Mouse (Mus musculus) neural tube, embryonic 14.5 days (tissue): ENCODE data around the gene Slc16a13. TPM values are rescaled to one million over a fixed set of nuclear protein-coding genes. Genes with fewer than 3 reads are reported as not detected.
A peak's percentile ranks its signal among the peaks of the same experiment; 100 is the strongest.

Experiments used
- ATAC-seq: fragments of 200-750 bp; cut with Nextera tagmentation; 2 replicates; pipeline ENCODE4 v1.8.0; 2017; ENCODE audit warnings: low read depth, mild to moderate bottlenecking, moderate TSS enrichment, moderate library complexity
- H3K27ac ChIP-seq: fragments of 300-500 bp; sonication (generic); 2 replicates; pipeline ENCODE4 v1.5.1; 2014; ENCODE audit warnings: low read depth, mild to moderate bottlenecking, control low read depth, low read length, moderate library complexity, mixed read lengths
- H3K27me3 ChIP-seq: fragments of 300-500 bp; sonication (generic); 2 replicates; pipeline ENCODE4 v1.6.1; 2014; ENCODE audit warnings: low read length; ENCODE audit not compliant: control insufficient read depth, insufficient read depth
- H3K36me3 ChIP-seq: fragments of 300-500 bp; sonication (generic); 2 replicates; pipeline ENCODE4 v1.6.1; 2014; ENCODE audit warnings: low read length, mixed read lengths; ENCODE audit not compliant: control insufficient read depth, insufficient read depth
- H3K4me1 ChIP-seq: fragments of 300-500 bp; sonication (generic); 2 replicates; pipeline ENCODE4 v1.6.1; 2014; ENCODE audit warnings: low read length; ENCODE audit not compliant: control insufficient read depth, insufficient read depth
- H3K4me2 ChIP-seq: fragments of 300-500 bp; sonication (generic); 2 replicates; pipeline ENCODE4 v1.6.1; 2014; ENCODE audit warnings: mild to moderate bottlenecking, low read depth, low read length, control low read depth
- H3K4me3 ChIP-seq: fragments of 300-500 bp; sonication (generic); 2 replicates; pipeline ENCODE4 v1.5.1; 2014; ENCODE audit warnings: low read depth, low read length, control low read depth, mixed read lengths
- H3K9ac ChIP-seq: fragments of 300-500 bp; sonication (generic); replicated peaks from 2 replicates; pipeline ENCODE4 v1.6.1; 2014; ENCODE audit warnings: low read depth, mild to moderate bottlenecking, control low read depth, low read length, mixed read lengths
- H3K9me3 ChIP-seq: fragments of 300-500 bp; sonication (generic); 2 replicates; pipeline ENCODE4 v1.6.1; 2016; ENCODE audit warnings: low read length; ENCODE audit not compliant: control insufficient read depth
- WGBS: fragments of 180-500 bp; shearing (Covaris S2); extraction: QIAGEN DNeasy Blood & Tissue Kit; methylation state at CpG from one replicate; pipeline ENCODE4 v1.1.7; 2014; 5-methylcytosine and 5-hydroxymethylcytosine counted together
- polyA plus RNA-seq: library from polyadenylated mRNA; unstranded; fragments of >200 nt; fragmentation: Nextera tagmentation; extraction: Ambion mirVana; gene quantifications from 2 replicates; pipeline ENCODE4 v1.2.1, GENCODE M21; 2014

Slc16a13 gene
- polyA plus RNA-seq, 1 experiment from 2014 or later, result 10.4 TPM

DNA sequence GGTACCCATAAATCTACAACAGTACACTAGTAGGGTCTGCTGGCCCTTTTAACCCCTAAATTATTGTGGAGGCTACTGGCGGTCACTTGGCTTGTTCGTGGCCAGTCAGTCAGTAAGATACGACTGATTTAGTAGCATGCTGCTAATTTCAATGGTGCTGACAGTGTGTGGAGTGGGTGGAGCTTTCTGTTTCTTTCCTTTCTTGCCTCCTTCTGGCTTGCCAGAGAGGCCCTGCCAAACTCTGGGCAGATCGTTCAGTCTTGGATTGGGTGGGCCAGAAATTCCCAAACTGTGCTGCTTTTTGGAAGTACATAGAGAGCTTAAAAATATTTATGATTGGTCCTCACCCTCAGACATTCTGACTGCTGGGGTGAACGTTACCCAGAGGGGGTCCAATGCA is 6.3 kb upstream of the Slc16a13 start:
- no peaks in the 10 kb centered on the region for H3K9me3 ChIP-seq
- H3K4me2 ChIP-seq, result no peak overlapping the region; the same call in 1 of the 2 replicates
- H3K36me3 ChIP-seq, result no peaks in the 10 kb centered on the region
- no peak overlapping the region for H3K27ac ChIP-seq
- H3K9ac ChIP-seq, result no peak overlapping the region
- peaks cover 5% of the 10 kb centered on the region for H3K4me1 ChIP-seq
- H3K27me3 ChIP-seq, result peaks cover 11% of the 10 kb centered on the region
- ATAC-seq, result no peak
- peak overlapping the region; percentile 16; the same call in 1 of the 2 replicates for H3K4me3 ChIP-seq
- 23% methylated on average over 5 of the region's 5 CpGs for WGBS

DNA sequence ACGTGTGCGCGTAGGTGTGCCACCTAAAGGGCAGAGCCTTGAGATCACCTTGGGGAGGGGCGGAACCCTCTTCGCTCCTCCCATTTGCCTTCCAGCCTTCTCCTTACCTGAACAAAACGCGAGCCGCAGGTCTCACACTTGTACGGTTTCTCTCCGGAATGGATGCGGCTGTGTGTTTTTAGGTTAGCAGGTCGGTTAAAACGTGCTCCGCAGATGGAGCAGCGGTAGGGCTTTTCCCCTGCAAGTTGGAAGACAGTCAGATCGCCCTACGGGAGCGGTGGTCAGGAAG is 5.7 kb upstream of the Slc16a13 start:
- Histone ChIP-seq H3K27ac (no peak overlapping the region), H3K27me3 (peaks cover 11% of the 10 kb centered on the region)

DNA sequence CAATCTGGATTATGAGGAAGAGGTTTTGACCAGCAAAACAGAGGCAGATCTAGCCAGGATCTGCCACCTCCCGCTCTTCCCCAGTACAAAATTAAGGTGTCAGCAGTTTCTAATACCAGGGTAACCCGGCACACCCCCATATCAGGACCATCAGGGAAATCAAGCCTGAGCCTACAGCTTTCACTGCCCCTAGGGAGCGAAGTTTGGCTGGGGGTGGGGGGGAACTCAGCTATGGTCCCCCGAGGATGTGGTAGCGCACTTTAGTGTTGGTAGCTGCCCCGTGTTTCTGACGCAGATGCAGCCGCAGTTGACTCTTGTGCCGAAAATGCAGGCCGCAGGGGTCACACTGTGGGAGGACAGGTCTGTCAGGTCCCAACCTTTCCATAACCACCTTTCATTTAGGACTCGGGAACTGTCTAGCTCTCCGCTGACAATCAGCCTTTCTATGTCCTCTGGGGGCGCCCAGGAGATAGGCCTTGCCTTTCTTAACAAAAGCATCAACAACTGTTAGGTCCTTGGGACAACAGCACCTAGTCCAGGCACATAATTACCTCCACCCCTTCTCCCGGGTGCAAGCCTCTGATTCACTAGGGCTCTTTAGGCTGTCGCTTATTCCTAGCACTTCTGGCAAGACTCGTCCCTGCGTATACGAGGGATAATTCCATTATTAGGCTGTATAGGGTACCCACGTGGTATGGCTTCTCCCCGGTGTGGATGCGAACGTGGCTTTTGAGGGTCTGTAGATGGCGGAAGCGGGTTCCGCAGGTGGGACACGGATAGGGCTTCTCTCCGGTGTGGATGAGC is 5.1 kb upstream of the Slc16a13 start:
- 0 out of 2 replicates have a peak, but pooled peaks have one; percentile 29 for ATAC-seq
- H3K9ac ChIP-seq, result no peak overlapping the region; the same call in 1 of the 2 replicates
- H3K9me3 ChIP-seq, result no peaks in the 10 kb centered on the region
- H3K4me1 ChIP-seq, result peaks cover 10% of the 10 kb centered on the region
- peak overlapping the region; percentile 16 for H3K4me3 ChIP-seq
- H3K27ac ChIP-seq, result no peak overlapping the region
- H3K4me2 ChIP-seq, result peak overlapping the region; percentile 44
- H3K27me3 ChIP-seq, result peaks cover 11% of the 10 kb centered on the region
- no peaks in the 10 kb centered on the region for H3K36me3 ChIP-seq
- 16% methylated on average over 27 of the region's 27 CpGs for WGBS

More for the DNA sequence above, 5.7 kb upstream of the Slc16a13 start:
- Histone ChIP-seq H3K4me1 (peaks cover 10% of the 10 kb centered on the region), H3K36me3 (no peaks in the 10 kb centered on the region), H3K4me2 (peak overlapping the region; percentile 44), H3K9ac (no peak overlapping the region), H3K9me3 (no peaks in the 10 kb centered on the region), H3K4me3 (peak overlapping the region; percentile 16)
- WGBS, result 8% methylated on average over 18 of the region's 18 CpGs
- ATAC-seq, result no peak

DNA sequence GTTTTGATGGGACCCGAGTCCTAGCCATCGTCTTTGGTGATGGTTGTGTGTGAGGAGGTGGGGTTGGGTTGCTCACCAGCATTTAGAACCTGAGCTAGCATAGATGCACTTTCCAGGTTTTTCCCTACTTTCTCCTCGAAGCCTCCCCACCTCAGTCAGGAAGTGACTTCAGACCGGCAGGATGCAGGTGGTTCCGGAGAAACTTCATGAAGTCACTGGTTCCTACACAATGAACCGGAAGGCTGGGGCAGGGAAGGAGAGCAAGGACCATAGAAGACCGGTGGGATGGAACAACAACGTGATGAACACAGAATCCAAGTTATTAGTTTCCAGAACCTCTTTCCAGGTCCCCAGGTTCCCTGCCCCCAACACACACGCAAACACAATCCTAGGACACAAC is 2.9 kb upstream of the Slc16a13 start:
- H3K27ac ChIP-seq, result no peak overlapping the region
- H3K4me2 ChIP-seq, result no peak overlapping the region
- no peaks in the 10 kb centered on the region for H3K36me3 ChIP-seq
- no peak overlapping the region for H3K4me3 ChIP-seq
- H3K27me3 ChIP-seq, result peaks cover 7% of the 10 kb centered on the region
- no peaks in the 10 kb centered on the region for H3K9me3 ChIP-seq
- peaks cover 21% of the 10 kb centered on the region for H3K4me1 ChIP-seq
- WGBS, result 87% methylated on average over 9 of the region's 9 CpGs
- no peak for ATAC-seq
- no peak overlapping the region for H3K9ac ChIP-seq

DNA sequence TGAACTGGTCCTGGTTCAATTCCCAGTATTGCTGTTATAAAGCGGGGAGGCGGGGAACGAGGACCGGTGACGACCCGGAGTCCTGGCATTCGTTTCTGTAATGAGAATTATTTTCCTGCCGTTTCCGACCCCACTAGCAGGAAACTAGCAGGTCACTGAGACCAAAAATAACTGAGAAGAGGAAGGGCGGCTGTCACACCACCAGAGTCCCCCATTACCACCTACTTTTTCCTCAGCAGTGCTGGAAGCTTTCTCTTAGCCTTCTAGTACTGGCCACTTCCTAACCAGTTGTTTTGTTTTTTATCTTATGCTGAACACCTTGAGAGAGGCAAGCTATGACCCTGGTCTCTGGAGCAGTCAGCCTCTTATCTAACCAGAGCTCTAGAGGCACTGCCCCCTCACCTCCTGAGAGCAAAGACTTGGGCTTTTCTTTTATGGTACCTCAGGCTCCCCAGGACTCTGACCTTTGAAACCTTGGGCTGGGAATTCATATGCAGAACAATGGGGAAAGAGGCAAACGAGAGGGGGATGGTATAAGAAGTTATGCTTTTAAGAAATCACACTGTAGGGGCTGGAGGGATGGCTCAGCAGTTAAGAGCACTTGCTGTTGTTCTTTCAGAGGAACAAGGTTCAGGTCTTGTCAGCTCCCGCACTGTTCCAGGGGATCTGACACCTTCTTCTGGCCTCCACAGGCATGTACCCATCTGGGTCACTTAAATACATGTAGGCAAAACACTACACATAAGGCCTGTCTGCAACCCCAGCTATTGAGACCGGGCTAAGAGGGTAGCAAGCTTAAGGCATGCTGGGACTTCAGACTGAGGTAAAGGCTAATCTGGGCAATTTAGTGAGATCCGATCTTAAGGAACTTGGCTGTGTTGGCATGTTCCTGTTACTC is 988 bp upstream of the Slc16a13 start:
- Histone ChIP-seq H3K4me1 (peaks cover 26% of the 10 kb centered on the region), H3K27ac (peak overlapping the region; percentile 81), H3K36me3 (no peaks in the 10 kb centered on the region), H3K27me3 (peaks cover 3% of the 10 kb centered on the region; the same call in 1 of the 2 replicates), H3K9ac (peak overlapping the region; percentile 76), H3K4me2 (peak overlapping the region; percentile 91), H3K9me3 (no peaks in the 10 kb centered on the region), H3K4me3 (peak overlapping the region; percentile 59)
- ATAC-seq, result no peak
- WGBS, result 8% methylated on average over 14 of the region's 14 CpGs

DNA sequence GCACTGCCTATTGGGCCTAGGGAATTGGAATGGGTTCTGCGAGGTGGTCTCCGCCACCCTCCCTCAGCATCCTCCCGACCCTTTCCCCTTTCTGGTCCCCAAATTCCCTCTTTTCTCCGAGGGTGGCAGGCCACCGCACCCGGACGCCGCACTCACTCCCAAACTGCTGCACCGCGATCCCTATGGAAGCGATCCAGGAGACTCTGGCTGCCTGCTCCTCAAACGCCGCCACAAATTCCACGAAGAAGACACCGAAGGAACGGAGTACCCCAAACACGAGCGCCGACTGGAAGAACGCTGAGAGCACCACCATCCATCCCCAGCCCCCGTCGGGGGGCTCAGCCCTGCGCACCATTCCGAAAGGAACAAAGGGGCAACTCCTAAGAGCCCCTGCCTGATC is 541 bp downstream of the Slc16a13 start:
- peaks cover 23% of the 10 kb centered on the region for H3K4me1 ChIP-seq
- WGBS, result under 1% methylated on average over 24 of the region's 24 CpGs
- H3K9me3 ChIP-seq, result no peaks in the 10 kb centered on the region
- peak overlapping the region; percentile 59 for H3K4me3 ChIP-seq
- H3K9ac ChIP-seq, result peak overlapping the region; percentile 76
- no peaks in the 10 kb centered on the region for H3K36me3 ChIP-seq
- peaks cover 18% of the 10 kb centered on the region for H3K27me3 ChIP-seq
- peak overlapping the region; percentile 91 for H3K4me2 ChIP-seq
- no peak for ATAC-seq
- H3K27ac ChIP-seq, result peak overlapping the region; percentile 88

DNA sequence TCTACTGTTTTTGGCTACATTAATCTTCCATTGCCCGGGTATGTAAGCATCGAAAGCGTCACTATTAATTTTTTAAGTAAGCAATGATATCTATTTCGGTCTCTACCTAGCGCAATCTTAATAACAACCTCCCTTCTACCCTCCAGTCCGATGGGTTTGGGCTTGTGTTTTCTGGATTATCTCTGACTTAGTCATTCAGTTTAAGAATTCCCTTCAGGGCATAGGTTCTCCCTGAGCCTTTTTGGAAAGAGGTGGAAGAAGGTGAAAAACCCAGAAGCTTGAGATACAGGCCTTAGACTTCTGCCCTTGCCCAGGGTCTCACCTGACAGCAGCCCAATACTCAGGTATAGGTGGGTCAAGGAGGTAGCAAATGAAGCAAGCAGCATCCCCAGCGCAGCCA is 991 bp downstream of the Slc16a13 start:
- Histone ChIP-seq H3K9ac (peak overlapping the region; percentile 76), H3K4me3 (peak overlapping the region; percentile 59), H3K4me1 (peaks cover 23% of the 10 kb centered on the region), H3K4me2 (peak overlapping the region; percentile 91), H3K27ac (peak overlapping the region; percentile 88), H3K36me3 (no peaks in the 10 kb centered on the region), H3K9me3 (no peaks in the 10 kb centered on the region), H3K27me3 (peaks cover 20% of the 10 kb centered on the region)
- WGBS, result 55% methylated on average over 7 of the region's 7 CpGs
- ATAC-seq, result no peak

DNA sequence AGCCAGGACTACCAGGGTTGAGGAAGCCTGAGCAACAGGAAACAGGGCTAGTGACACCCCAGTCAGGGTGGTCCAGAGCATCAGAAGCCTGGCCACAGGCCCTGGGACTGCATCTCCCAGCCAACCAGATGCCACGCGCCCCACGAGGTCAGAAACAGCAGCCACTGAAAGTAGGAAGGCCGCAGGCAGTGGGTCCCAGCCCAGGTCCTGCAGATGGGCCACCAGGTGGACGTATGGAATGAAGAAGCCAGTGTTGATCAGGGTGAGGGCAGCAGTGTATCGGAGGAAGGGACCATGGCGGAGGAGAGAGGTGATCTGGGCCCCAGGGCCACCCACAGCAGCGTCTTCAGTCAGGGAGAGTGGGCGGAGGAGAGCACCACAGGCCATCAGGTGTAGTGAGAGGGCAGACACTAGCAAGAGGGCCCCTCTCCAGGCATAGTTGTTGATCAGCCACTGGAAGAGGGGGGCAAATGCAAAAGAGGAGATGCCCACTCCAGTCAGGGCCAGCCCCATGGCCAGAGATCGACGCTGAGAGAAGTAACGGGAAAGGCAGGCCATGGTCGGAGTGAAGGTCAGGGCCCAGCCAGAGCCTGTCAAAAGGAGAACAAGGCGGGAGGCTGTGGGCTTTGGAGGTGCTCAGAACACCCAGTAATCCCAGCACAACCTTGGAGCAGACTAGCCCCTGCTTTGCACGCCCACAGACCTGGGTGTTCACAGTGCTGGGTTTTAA is 2.0 kb downstream of the Slc16a13 start:
- Histone ChIP-seq H3K27me3 (peaks cover 27% of the 10 kb centered on the region), H3K9me3 (no peaks in the 10 kb centered on the region), H3K36me3 (no peaks in the 10 kb centered on the region), H3K4me3 (peak overlapping the region; percentile 59; the same call in 1 of the 2 replicates), H3K27ac (no peak overlapping the region), H3K4me2 (peak overlapping the region; percentile 91), H3K4me1 (peaks cover 30% of the 10 kb centered on the region), H3K9ac (no peak overlapping the region)
- no peak for ATAC-seq
- 91% methylated on average over 15 of the region's 15 CpGs for WGBS
